Mouse (Mus musculus): ENCODE measurements at regions not wholly inside any gene's neighbourhood (a gene's known extent, or its start where the extent isn't known, plus 50 kb on each side); places are given as distances from the start of the nearest gene placed in this dataset.

- DNase-seq (ENCODE audit: low spot score), result no peak
These were observed 75.4 kb upstream of the Ralgps2 start for GRCm38 (mm10) chr1:157014532-157015497.

DNA sequence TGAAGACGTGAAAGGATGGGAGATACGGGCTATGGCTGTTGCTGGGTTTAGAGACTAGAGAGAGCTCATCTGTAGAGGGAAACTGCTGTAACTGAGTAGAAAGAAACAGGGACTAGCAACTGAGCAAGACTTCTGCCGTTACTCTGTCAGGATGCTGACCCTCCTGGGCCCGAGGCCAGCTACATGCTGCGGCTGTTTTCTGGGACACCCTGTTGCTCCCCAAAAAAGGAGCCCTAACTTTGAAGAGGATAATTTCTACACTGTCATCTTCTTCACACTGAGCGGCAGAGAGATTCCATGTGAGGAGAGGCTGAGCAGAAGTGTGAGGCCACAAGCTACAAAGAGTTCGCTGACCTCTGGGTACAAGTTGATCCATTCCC, 74.2 kb upstream of the Ralgps2 start:
- no peak for DNase-seq (ENCODE audit: low spot score)

DNA sequence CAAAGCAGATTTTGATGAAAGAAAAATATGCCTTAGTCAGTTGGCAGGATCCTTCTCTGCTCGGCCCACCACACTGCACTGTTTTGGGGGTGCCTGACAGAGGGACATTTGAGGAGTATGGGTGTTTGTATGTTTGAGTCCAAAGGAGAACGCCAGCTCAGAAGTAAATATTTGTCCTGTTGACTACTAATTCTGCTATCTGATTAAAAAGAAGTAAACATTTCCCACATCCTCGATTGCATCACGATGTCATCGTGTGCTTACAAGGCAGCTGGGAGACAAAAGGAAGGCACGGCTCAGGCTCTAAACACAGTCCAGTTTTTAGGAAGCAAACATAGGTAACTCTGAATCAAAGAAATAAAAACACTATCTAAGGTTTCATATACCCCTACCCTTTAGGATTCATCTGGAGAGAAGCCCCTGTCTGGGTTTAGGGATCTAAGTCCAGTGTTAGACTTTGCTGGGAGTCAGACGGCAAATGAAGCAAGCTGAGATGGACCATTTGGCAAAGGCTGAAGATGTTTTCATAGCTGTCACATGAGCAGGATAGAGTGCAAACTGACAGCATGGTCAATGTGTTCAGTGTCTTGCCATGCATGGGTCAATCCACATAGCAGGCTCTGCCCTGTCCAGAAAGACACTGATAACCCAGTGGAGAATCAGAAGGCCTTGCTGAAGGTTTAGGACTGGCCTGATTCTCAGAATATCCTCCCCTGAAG, 73.7 kb upstream of the Ralgps2 start:
- no peak for DNase-seq (ENCODE audit: low spot score)

DNA sequence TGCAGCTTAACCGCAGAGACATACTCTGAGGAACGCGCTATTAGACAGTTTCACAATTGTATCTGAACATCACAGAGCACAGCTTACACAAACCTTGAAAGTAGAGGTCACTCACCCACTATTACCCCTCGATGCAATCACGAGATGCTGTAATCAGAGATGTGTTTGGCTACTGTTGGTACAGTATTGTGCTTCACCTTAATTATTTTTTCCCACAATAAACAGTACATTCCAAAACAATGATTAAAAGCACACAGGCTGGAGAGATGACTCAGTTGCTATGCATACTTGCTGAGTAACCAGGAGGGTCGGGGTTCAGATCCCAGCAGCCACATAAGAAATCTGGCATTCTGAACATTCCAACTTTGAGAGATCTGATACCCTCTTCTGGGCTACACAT, 71.8 kb upstream of the Ralgps2 start:
- no peak for DNase-seq (ENCODE audit: low spot score)

- no peak for DNase-seq (ENCODE audit: low spot score)
These were observed 70.0 kb upstream of the Ralgps2 start for GRCm38 (mm10) chr1:157009427-157009826.

DNA sequence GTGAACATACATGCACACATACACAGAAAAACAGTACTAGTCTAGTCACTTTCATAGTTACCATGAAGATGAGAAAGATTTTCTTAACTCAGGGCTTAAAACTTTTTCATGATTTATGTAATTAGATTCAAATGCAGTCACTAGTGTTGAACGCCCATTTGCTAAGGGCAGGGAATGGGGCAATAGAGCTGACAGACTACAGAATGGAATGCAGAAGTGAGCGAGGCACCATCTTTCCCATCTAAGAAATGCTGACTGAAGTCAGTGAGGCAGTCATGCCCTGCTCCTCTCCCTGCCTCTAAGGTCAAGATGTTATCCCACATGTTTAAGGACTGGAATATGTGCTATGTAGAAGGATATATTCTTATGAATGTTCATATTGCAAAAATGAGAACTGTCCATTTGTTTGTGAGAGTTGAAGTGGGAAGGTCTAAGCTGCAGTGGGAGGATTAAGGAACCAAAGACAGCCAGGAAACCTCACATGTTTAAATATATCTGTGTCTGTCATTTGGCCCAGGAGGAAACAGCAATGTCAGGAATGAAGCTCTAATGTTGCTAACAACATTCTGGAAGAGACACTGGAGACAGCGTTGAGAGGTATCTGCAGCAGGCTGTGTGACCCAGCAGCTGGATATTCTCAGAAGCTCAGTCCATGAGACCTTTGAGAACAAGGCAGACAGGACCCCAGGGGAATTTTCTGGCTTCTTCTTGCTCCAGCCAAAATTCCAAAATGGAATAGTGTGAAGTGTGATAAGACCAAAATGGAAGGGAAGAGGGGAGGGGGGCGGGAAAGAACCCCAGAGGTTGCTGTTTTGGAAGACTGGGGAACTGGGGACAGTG, 68.7 kb upstream of the Ralgps2 start:
- no peak for DNase-seq (ENCODE audit: low spot score)

DNA sequence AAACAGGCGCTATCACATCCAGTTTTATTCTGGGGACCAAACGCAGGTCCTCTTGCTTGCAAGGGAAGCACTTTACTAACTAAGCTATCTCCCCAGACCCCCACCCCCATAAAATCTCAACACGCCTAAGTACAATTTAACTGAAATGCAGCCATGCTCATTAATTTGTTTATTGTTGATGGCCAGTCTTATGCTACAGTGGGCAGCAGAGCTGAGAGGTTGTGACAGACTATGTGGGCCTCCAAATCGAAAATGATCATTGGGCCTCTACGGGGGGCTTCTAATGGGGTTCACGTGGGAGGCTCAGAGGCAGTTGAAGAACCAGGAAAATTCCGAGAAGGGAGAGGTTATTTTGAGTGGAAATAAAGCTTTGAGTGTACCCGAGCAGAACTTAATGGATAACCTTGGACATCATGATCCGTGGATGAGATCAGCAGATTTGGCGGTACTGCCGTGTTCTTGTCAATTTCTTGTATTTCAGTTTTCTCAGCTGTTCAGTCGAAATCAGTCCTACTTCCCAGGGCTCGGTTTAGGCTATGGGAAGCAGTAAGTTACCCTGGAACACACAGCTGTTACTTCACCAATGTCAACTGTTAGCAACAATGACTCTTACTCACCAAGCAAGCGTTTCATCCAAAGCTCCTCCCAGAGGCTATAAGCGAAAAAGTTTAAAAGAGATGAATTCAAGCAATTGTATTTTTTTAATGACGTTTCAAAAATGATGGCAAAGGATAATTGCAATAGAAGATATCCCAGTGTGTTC, 65.1 kb upstream of the Ralgps2 start:
- DNase-seq (ENCODE audit: low spot score), result no peak

- no peak for DNase-seq (ENCODE audit: low spot score)
These were observed 63.6 kb upstream of the Ralgps2 start for GRCm38 (mm10) chr1:157003034-157003433.

- DNase-seq (ENCODE audit: low spot score), result no peak
These were observed 62.8 kb upstream of the Ralgps2 start for GRCm38 (mm10) chr1:157002258-157002657.

DNA sequence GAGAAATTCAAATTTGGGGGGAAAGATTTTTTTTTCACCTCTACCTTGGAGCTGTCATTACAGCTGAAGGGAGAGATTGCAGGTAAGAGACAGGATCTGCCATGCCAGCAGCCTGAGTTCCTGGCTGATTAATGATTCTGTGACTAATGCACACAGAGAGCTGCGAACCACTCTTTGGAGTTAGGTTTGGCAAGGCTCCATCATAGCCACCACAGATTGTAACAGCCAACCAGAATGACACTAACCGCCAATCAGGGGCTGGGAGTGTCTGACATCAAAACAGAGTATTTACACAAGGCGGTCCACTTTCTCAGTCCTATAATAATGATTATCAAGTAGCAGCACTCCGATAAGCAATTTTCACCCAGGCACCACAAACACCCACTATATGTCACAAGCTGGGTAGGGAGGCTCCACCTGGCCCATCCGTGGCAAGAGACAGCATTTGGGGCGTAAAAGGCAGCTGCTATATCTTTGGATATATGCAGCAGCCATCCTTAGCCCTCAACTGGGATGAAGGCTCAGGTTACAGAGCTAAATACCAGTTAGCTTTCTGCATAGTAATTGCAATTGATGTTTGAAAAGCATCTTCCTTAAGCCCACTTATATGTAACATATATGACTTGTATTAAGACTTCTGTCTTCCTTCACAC, 61.7 kb upstream of the Ralgps2 start:
- no peak for DNase-seq (ENCODE audit: low spot score)

GRCm38 (mm10) chr1:156999947-157000346, 60.5 kb upstream of the Ralgps2 start:
- DNase-seq (ENCODE audit: low spot score), result no peak

- DNase-seq (ENCODE audit: low spot score), result no peak
These were observed 59.8 kb upstream of the Ralgps2 start for GRCm38 (mm10) chr1:156999272-156999671.

DNA sequence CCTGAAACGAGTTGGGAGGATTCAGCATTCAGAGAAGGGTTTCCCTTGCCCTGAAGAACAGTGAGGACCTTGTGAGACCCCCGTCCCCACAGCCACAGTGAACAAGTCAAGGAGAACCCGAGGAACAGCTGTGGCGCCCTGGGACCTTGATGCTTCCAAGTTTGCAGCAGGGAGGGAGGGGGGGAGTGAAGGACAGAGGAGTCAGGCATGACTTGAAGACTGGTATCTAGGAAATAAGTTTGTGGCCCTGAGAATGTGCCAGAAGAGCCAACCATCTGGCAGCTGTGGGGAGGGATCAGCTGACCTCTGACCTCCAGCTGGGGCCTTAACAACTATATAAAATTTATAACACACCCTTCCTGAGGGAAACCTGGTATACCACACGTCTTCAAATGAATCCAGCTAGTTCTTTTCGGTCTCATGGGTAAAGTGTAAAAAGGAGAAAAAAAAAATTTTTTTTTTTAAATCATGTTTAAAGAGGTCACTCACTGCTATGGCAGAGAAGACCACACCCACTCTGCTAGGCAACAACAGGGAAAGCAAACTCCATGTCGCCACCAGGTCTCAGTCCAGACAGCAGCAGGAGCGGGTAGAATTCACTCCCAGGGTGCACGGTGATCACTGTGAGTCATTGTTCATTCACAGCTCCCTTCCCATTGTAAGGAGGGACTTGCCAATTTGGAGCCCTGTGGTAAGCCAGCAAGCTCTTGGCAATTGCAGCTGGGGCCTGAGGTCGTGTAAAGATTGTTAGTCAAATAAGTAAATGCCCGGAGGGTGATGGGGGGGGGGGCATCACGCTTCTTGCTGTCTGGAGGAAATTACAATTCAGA, 58.3 kb upstream of the Ralgps2 start:
- peak; percentile 72 for DNase-seq (ENCODE audit: low spot score)

GRCm38 (mm10) chr1:156997033-156997432, 57.6 kb upstream of the Ralgps2 start:
- DNase-seq (ENCODE audit: low spot score), result peak; percentile 40

DNA sequence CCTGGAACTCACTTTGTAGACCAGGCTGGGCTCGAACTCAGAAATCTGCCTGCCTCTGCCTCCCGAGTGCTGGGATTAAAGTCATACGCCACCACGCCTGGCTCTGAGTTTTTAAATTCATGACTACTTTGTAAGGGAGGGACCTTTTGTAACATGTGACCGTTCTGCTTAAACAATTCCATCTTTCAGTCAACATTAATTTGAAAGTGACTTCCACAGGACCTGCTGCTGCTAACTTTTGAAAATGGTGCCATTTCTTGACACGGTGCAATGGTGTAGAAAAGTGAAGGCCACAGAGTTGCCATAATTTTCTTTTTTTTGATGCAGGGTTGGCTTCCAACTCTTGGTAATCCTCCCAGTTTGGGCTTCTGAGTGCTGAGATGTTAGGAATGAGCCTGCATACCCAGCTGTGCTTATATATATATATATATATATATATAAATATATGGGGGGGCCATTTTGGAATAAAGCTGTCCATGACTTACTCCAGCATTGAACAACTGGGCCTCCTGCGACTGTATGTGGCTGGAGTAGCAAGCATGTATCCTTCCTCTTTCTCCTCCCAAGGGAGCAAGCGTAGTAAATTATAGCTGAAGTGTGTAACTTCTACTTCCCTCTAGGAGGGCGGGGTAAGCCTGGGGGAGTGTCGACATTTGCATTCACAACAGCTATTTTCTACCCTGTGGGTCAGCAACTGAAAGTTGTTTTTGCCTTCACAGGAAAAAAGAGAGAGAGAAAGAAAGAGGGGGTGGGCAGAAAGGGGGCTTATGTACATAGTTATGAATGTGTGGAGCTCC, 56.9 kb upstream of the Ralgps2 start:
- DNase-seq (ENCODE audit: low spot score), result no peak

DNA sequence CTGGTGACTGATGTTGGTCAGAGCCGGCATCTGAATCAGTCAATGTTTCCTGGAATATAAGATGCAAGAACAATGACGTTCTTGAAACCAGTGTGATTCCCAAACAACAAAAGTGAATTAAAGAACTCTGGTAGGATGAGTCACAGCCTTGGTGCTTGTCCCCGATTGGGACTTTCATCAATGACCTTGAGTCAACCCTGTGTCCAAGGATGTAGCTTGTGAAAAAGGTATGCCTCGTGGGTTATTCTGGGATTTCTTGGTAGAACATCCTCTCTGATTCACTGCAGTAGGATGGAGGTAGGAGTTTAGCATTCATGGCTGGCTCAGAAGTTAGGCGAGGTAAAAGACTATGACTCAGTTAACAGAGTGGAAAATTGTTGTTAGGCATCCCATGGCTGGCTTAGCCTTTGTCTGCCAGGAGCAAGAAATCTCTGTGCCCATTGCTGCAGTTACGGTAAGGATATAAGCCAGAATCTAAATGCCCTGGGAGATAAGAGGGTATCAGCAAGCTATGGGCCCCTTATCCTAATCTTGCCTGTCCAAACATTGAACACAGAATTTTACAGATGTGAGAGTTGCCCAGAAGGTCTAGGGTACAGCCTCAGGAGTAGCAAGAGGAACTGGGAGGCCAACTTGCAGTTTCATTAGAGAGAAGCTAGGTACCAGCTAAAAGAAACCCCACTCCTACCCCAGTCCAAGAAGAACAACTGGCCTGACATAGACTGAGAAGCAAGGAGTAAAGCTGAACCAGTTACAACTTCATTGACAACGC, 55.9 kb upstream of the Ralgps2 start:
- no peak for DNase-seq (ENCODE audit: low spot score)

- no peak for DNase-seq (ENCODE audit: low spot score)
These were observed 55.2 kb upstream of the Ralgps2 start for GRCm38 (mm10) chr1:156994644-156995016.

DNA sequence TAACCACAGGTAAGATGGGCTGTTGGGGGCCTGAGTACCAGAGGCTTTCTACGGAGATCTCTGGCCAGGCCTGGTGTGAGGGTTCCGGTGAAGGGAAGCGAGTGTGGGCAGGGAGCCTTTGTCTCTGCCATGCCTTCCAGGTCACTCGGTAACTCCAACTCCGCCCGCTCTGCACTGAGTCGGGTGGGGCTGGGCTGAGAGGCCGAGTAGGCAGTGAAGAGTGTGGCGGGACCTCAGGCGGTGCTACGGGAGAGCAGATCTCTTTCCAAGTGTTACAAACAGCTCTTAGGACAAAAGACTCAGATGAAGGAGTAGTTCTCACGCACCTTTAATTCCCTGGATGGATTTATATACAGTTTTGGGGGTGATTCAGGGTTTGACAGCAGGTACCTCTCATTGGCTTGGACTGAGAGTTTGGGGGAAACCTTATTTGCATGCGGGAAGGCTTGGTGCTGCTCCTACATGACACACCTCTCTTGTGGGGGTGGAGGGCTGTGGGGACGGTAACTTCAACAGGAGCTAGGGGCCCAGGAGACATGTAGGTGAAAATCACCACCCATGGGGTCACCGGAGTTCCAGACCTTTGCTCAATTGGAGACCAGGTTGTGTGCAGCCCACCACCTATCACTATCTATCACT, 54.7 kb upstream of the Ralgps2 start:
- no peak for DNase-seq (ENCODE audit: low spot score)

Measured in embryo, embryonic 10.5 days (tissue).